Mouse (Mus musculus): ENCODE measurements around the gene Nucks1. TPM values are rescaled to one million over a fixed set of nuclear protein-coding genes. Genes with fewer than 3 reads are reported as not detected.
"Not testable (repeated sequence)": the region's sequence is repeated elsewhere in the genome, so short reads cannot be mapped to it uniquely, and the experiment has no call there.

The Nucks1 gene
- polyA plus RNA-seq, 1 experiment from 2014 or later = 38.4 TPM

GRCm38 (mm10) chr1:131882787-131883186, 27.5 kb upstream of the Nucks1 start:
- ATAC-seq (ENCODE audit: low FRiP score) (no peak), DNase-seq (ENCODE audit: low spot score) (no peak)
- Histone ChIP-seq H3K9me3 (ENCODE audit: control insufficient read depth, low read length) (no peaks in the 10 kb centered on the region), H3K9ac (no peak overlapping the region), H3K27ac (no peak overlapping the region), H3K27me3 (ENCODE audit: control insufficient read depth, insufficient read depth, low read length) (no peaks in the 10 kb centered on the region), H3K4me2 (replicated peaks) (no peak overlapping the region), H3K4me3 (replicated peaks; ENCODE audit: low read length) (no peak overlapping the region), H3K4me1 (replicated peaks; ENCODE audit: control insufficient read depth, insufficient read depth, low read length) (no peaks in the 10 kb centered on the region), H3K36me3 (replicated peaks; ENCODE audit: control insufficient read depth, insufficient read depth) (no peaks in the 10 kb centered on the region)
- WGBS = 70% methylated on average over 2 of the region's 2 CpGs

GRCm38 (mm10) chr1:131886173-131886572, 24.2 kb upstream of the Nucks1 start:
- ATAC-seq (ENCODE audit: low FRiP score) (no peak), DNase-seq (ENCODE audit: low spot score) (no peak)
- H3K27ac ChIP-seq = no peak overlapping the region
- H3K4me3 ChIP-seq (replicated peaks; ENCODE audit: low read length) = no peak overlapping the region
- no peaks in the 10 kb centered on the region for H3K4me1 ChIP-seq (replicated peaks; ENCODE audit: control insufficient read depth, insufficient read depth, low read length)
- 62% methylated on average over 2 of the region's 2 CpGs for WGBS
- H3K36me3 ChIP-seq (replicated peaks; ENCODE audit: control insufficient read depth, insufficient read depth) = no peaks in the 10 kb centered on the region
- H3K4me2 ChIP-seq (replicated peaks) = no peak overlapping the region
- no peaks in the 10 kb centered on the region for H3K9me3 ChIP-seq (ENCODE audit: control insufficient read depth, low read length)
- H3K27me3 ChIP-seq (ENCODE audit: control insufficient read depth, insufficient read depth, low read length) = no peaks in the 10 kb centered on the region
- no peak overlapping the region for H3K9ac ChIP-seq

- ATAC-seq (ENCODE audit: low FRiP score) (no peak), DNase-seq (ENCODE audit: low spot score) (no peak)
- Histone ChIP-seq H3K27me3 (ENCODE audit: control insufficient read depth, insufficient read depth, low read length) (no peaks in the 10 kb centered on the region), H3K4me1 (replicated peaks; ENCODE audit: control insufficient read depth, insufficient read depth, low read length) (no peaks in the 10 kb centered on the region), H3K27ac (no peak overlapping the region), H3K9me3 (ENCODE audit: control insufficient read depth, low read length) (no peaks in the 10 kb centered on the region), H3K4me2 (replicated peaks) (no peak overlapping the region), H3K36me3 (replicated peaks; ENCODE audit: control insufficient read depth, insufficient read depth) (no peaks in the 10 kb centered on the region), H3K9ac (no peak overlapping the region), H3K4me3 (replicated peaks; ENCODE audit: low read length) (no peak overlapping the region)
- 89% methylated on average over 3 of the region's 3 CpGs for WGBS
These were observed 23.7 kb upstream of the Nucks1 start for GRCm38 (mm10) chr1:131886641-131887040.

- ATAC-seq (ENCODE audit: low FRiP score) (no peak), DNase-seq (ENCODE audit: low spot score) (no peak)
- H3K36me3 ChIP-seq (replicated peaks; ENCODE audit: control insufficient read depth, insufficient read depth) = no peaks in the 10 kb centered on the region
- H3K27me3 ChIP-seq (ENCODE audit: control insufficient read depth, insufficient read depth, low read length) = no peaks in the 10 kb centered on the region
- H3K9ac ChIP-seq = no peak overlapping the region
- no peak overlapping the region for H3K27ac ChIP-seq
- no peak overlapping the region for H3K4me2 ChIP-seq (replicated peaks)
- WGBS = 73% methylated on average over 6 of the region's 6 CpGs
- no peaks in the 10 kb centered on the region for H3K9me3 ChIP-seq (ENCODE audit: control insufficient read depth, low read length)
- no peaks in the 10 kb centered on the region for H3K4me1 ChIP-seq (replicated peaks; ENCODE audit: control insufficient read depth, insufficient read depth, low read length)
- no peak overlapping the region for H3K4me3 ChIP-seq (replicated peaks; ENCODE audit: low read length)
These were observed 20.2 kb upstream of the Nucks1 start for GRCm38 (mm10) chr1:131890043-131890658.

- Histone ChIP-seq H3K4me2 (replicated peaks) (no peak overlapping the region), H3K9ac (no peak overlapping the region), H3K27ac (no peak overlapping the region), H3K4me1 (replicated peaks; ENCODE audit: control insufficient read depth, insufficient read depth, low read length) (no peaks in the 10 kb centered on the region), H3K27me3 (ENCODE audit: control insufficient read depth, insufficient read depth, low read length) (no peaks in the 10 kb centered on the region), H3K9me3 (ENCODE audit: control insufficient read depth, low read length) (no peaks in the 10 kb centered on the region), H3K36me3 (replicated peaks; ENCODE audit: control insufficient read depth, insufficient read depth) (no peaks in the 10 kb centered on the region), H3K4me3 (replicated peaks; ENCODE audit: low read length) (no peak overlapping the region)
- DNase-seq (ENCODE audit: low spot score) (no peak), ATAC-seq (ENCODE audit: low FRiP score) (no peak)
- WGBS = 66% methylated on average over 4 of the region's 4 CpGs
These were observed 18.9 kb upstream of the Nucks1 start for GRCm38 (mm10) chr1:131891436-131891835.

- DNase-seq (ENCODE audit: low spot score) = no peak
- WGBS = 92% methylated on average over 4 of the region's 4 CpGs
These were observed 7.7 kb upstream of the Nucks1 start for GRCm38 (mm10) chr1:131902679-131903078.

GRCm38 (mm10) chr1:131903251-131903650, 7.1 kb upstream of the Nucks1 start:
- H3K4me1 ChIP-seq (replicated peaks; ENCODE audit: control insufficient read depth, insufficient read depth, low read length) = no peaks in the 10 kb centered on the region
- no peaks in the 10 kb centered on the region for H3K9me3 ChIP-seq (ENCODE audit: control insufficient read depth, low read length)
- 91% methylated on average over 7 of the region's 7 CpGs for whole genome bisulfite sequencing
- peaks cover under 1% of the 10 kb centered on the region; the same call in 1 of the 2 replicates for H3K27me3 ChIP-seq (ENCODE audit: control insufficient read depth, insufficient read depth, low read length)
- H3K9ac ChIP-seq = no peak overlapping the region
- DNase-seq (ENCODE audit: low spot score) (no peak), ATAC-seq (ENCODE audit: low FRiP score) (no peak)
- H3K27ac ChIP-seq = no peak overlapping the region
- H3K4me2 ChIP-seq (replicated peaks) = no peak overlapping the region
- no peaks in the 10 kb centered on the region for H3K36me3 ChIP-seq (replicated peaks; ENCODE audit: control insufficient read depth, insufficient read depth)
- H3K4me3 ChIP-seq (replicated peaks; ENCODE audit: low read length) = no peak overlapping the region

More at GRCm38 (mm10) chr1:131902679-131903078, 7.7 kb upstream of the Nucks1 start:
- Histone ChIP-seq H3K27me3 (ENCODE audit: control insufficient read depth, insufficient read depth, low read length) (no peaks in the 10 kb centered on the region; the same call in 1 of the 2 replicates), H3K4me1 (replicated peaks; ENCODE audit: control insufficient read depth, insufficient read depth, low read length) (no peaks in the 10 kb centered on the region), H3K27ac (no peak overlapping the region), H3K4me2 (replicated peaks) (no peak overlapping the region), H3K4me3 (replicated peaks; ENCODE audit: low read length) (no peak overlapping the region), H3K36me3 (replicated peaks; ENCODE audit: control insufficient read depth, insufficient read depth) (no peaks in the 10 kb centered on the region), H3K9ac (no peak overlapping the region), H3K9me3 (ENCODE audit: control insufficient read depth, low read length) (no peaks in the 10 kb centered on the region)
- ATAC-seq (ENCODE audit: low FRiP score) = no peak

GRCm38 (mm10) chr1:131905497-131905896, 4.8 kb upstream of the Nucks1 start:
- Histone ChIP-seq H3K36me3 (replicated peaks; ENCODE audit: control insufficient read depth, insufficient read depth) (no peaks in the 10 kb centered on the region), H3K9ac (no peak overlapping the region), H3K4me1 (replicated peaks; ENCODE audit: control insufficient read depth, insufficient read depth, low read length) (no peaks in the 10 kb centered on the region; the same call in 1 of the 2 replicates), H3K27ac (no peak overlapping the region), H3K4me2 (replicated peaks) (no peak overlapping the region), H3K4me3 (replicated peaks; ENCODE audit: low read length) (no peak overlapping the region), H3K9me3 (ENCODE audit: control insufficient read depth, low read length) (no peaks in the 10 kb centered on the region), H3K27me3 (ENCODE audit: control insufficient read depth, insufficient read depth, low read length) (peaks cover 5% of the 10 kb centered on the region)
- DNase-seq (ENCODE audit: low spot score) = no peak
- ATAC-seq (ENCODE audit: low FRiP score) = no peak
- 19% methylated on average over 1 of the region's 1 CpGs for WGBS

- 93% methylated on average over 3 of the region's 3 CpGs for WGBS
- Histone ChIP-seq H3K9me3 (ENCODE audit: control insufficient read depth, low read length) (no peaks in the 10 kb centered on the region), H3K9ac (no peak overlapping the region), H3K27me3 (ENCODE audit: control insufficient read depth, insufficient read depth, low read length) (peaks cover 5% of the 10 kb centered on the region), H3K36me3 (replicated peaks; ENCODE audit: control insufficient read depth, insufficient read depth) (no peaks in the 10 kb centered on the region), H3K4me3 (replicated peaks; ENCODE audit: low read length) (no peak overlapping the region), H3K4me2 (replicated peaks) (no peak overlapping the region), H3K27ac (no peak overlapping the region), H3K4me1 (replicated peaks; ENCODE audit: control insufficient read depth, insufficient read depth, low read length) (peaks cover 9% of the 10 kb centered on the region)
- ATAC-seq (ENCODE audit: low FRiP score) (no peak), DNase-seq (ENCODE audit: low spot score) (no peak)
These were observed 1.9 kb upstream of the Nucks1 start for GRCm38 (mm10) chr1:131908456-131908855.

GRCm38 (mm10) chr1:131909236-131909635, 1.1 kb upstream of the Nucks1 start:
- not testable (repeated sequence) for H3K9me3 ChIP-seq (ENCODE audit: control insufficient read depth, low read length); DNase-seq (ENCODE audit: low spot score); H3K27ac ChIP-seq; H3K36me3 ChIP-seq (replicated peaks; ENCODE audit: control insufficient read depth, insufficient read depth); H3K4me1 ChIP-seq (replicated peaks; ENCODE audit: control insufficient read depth, insufficient read depth, low read length); H3K27me3 ChIP-seq (ENCODE audit: control insufficient read depth, insufficient read depth, low read length); H3K4me2 ChIP-seq (replicated peaks); H3K9ac ChIP-seq; ATAC-seq (ENCODE audit: low FRiP score); H3K4me3 ChIP-seq (replicated peaks; ENCODE audit: low read length)
- WGBS = 94% methylated on average over 2 of the region's 2 CpGs

Measured in hindbrain, embryonic 14.5 days (tissue).